Mouse (Mus musculus) kidney, adult 9 months (tissue): Measurements from ENCODE around the gene Fcgbp.
"Not testable (repeated sequence)": the region's sequence is repeated elsewhere in the genome, so short reads cannot be mapped to it uniquely, and the experiment has no call there.

ENCODE experiments used
- DNase-seq: peaks from one replicate; pipeline ENCODE4 v3.0.0; 2022

Gene Fcgbp

GRCm38 (mm10) chr7:28070531-28071298 lies at the start of gene Fcgbp:
Fcgbp (plus strand) TSS chr7:28071236.
- no peak for DNase-seq

- no peak for DNase-seq
These were observed 26.5 kb upstream of the Fcgbp start for GRCm38 (mm10) chr7:28044524-28044923.

- DNase-seq = peak; percentile 99
These were observed 21.3 kb upstream of the Fcgbp start, which contains the start of gene Psmc4 for GRCm38 (mm10) chr7:28049476-28050409. Psmc4 (minus strand) TSS chr7:28050101.

- DNase-seq = no peak
These were observed 20.5 kb upstream of the Fcgbp start for GRCm38 (mm10) chr7:28050584-28050983.

GRCm38 (mm10) chr7:28053046-28053930 lies 17.7 kb upstream of the Fcgbp start:
- peak; percentile 33 for DNase-seq

- DNase-seq = no peak
These were observed 11.1 kb upstream of the Fcgbp start for GRCm38 (mm10) chr7:28059972-28060371.

GRCm38 (mm10) chr7:28068661-28069060 lies 2.4 kb upstream of the Fcgbp start:
- no peak for DNase-seq

- no peak for DNase-seq
These were observed 1.4 kb upstream of the Fcgbp start for GRCm38 (mm10) chr7:28069546-28070172.

GRCm38 (mm10) chr7:28084215-28084614 lies 13.2 kb downstream of the Fcgbp start:
- peak; percentile 18 for DNase-seq

GRCm38 (mm10) chr7:28086236-28086635 lies 15.2 kb downstream of the Fcgbp start:
- no peak for DNase-seq

- no peak for DNase-seq
These were observed 22.5 kb downstream of the Fcgbp start for GRCm38 (mm10) chr7:28093541-28093940.

GRCm38 (mm10) chr7:28099101-28099500 lies 28.1 kb downstream of the Fcgbp start:
- DNase-seq = no peak

GRCm38 (mm10) chr7:28100596-28101590 lies 29.9 kb downstream of the Fcgbp start:
- DNase-seq = peak; percentile 65

GRCm38 (mm10) chr7:28102936-28103335 lies 31.9 kb downstream of the Fcgbp start:
- DNase-seq = not testable (repeated sequence)

GRCm38 (mm10) chr7:28104670-28105069 lies 33.6 kb downstream of the Fcgbp start:
- DNase-seq = peak; percentile 68

- DNase-seq = no peak
These were observed 35.2 kb downstream of the Fcgbp start for GRCm38 (mm10) chr7:28106241-28106640.

- no peak for DNase-seq
These were observed 43.6 kb downstream of the Fcgbp start for GRCm38 (mm10) chr7:28114648-28115047.

GRCm38 (mm10) chr7:28129166-28129565 lies 58.1 kb downstream of the Fcgbp start, which contains the start of gene 9530053A07Rik:
9530053A07Rik (plus strand) TSS chr7:28129466.
- no peak for DNase-seq

- peak; percentile 37 for DNase-seq
These were observed 66.6 kb downstream of the Fcgbp start for GRCm38 (mm10) chr7:28137613-28138012.

GRCm38 (mm10) chr7:28148263-28148662 lies 77.2 kb downstream of the Fcgbp start:
- peak; percentile 58 for DNase-seq

GRCm38 (mm10) chr7:28149841-28150240 lies 78.8 kb downstream of the Fcgbp start:
- DNase-seq = no peak
